Mouse (Mus musculus) cerebellum, adult 9-11 months (tissue): ENCODE measurements around the gene Kdm5a.
A peak's percentile ranks its signal among the peaks of the same experiment; 100 is the strongest.

Experiments used
- DNase-seq: peaks from one replicate; pipeline ENCODE4 v3.0.0; 2022

The Kdm5a gene

DNA sequence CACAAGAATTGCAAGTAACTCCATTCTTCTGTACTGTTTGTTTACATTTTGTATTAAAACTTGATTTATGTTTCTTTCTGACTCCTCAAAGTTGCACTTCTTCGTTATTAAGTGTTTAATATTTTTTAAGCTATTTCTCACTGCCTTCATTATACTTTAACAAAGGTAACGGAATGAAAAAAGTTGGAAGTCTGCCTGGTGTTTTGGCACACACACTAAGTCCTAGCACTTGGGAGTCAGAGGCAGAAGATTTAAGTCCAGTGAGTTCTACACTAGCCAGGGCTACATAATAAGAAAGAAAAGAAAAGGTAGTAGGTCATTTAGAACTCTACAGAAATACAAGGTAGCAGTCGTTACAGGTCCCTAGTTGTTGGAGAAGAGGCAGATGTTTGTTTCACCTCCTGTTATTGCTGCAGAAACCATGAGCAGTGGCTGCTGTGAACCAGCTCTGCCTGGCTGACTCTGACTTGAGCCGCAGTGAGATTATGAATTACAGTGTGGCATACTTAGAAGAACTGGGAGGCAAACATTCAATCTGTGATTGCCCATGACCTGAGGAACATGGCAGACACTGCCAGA, 78.3 kb downstream of the Kdm5a start:
- DNase-seq, result no peak

DNA sequence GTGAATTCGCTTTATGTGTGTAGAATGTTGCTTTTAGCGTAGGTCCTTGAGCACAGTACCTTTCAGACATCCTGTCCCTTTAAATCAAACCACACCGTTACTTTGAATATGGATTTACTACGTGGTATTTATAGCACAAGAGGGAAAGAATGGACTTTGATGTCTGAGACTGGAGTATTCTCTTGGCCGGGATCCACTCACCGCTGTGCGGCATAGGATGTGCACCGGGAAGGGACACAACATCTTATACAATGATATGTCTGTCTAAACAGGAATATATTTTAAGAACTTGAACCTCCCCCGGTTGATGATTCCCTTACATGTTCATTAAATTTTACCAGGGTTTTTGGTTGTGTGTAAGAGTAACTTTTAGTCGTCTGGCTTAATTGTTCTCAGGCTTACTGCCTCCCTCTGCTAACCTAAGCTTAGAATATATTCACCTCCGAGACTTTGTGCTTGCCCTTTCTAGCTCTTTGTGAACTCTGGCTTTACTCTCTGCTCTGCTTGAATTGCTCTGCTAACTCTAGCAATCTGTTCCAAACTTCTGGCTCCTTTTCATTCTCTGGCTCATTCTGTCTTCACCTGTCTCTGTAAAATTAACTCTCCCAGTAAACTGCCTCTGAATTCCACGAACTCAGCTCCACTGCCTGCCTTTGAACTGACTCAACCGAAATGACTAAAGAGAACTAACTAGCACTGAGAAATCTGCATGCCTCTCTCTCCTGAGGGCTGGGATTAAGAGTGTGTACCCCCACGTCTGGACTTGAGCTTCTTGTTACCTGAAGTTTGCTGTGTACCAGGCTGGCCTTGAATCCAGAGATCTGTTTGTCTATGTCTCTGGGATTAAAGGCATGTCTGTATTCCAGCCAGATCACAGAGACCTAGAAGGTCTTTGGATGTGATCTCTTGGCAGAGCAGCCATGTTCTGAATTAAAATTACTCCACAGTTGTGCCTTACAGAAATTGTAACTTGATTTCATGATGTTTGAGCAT, 79.7 kb downstream of the Kdm5a start:
- no peak for DNase-seq

DNA sequence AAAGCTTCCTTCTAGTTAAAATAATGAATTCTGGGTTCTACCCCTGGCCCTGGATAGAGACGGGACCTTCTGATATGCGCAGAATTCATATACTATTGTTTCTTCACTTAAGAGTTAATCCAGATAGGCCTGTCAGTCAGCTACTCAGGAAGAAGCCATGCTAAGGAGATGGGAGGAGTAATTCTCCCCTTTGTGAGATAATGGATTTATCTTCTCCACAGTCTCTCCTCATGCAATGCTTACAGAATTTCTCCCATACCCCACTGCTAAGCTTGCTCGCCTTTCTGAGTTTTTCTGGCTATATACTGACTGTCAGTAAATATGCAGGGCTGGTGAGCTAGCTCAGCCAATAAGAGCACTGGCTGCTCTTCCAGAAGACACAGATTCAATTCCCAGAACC, 86.3 kb downstream of the Kdm5a start:
- DNase-seq, result no peak

DNA sequence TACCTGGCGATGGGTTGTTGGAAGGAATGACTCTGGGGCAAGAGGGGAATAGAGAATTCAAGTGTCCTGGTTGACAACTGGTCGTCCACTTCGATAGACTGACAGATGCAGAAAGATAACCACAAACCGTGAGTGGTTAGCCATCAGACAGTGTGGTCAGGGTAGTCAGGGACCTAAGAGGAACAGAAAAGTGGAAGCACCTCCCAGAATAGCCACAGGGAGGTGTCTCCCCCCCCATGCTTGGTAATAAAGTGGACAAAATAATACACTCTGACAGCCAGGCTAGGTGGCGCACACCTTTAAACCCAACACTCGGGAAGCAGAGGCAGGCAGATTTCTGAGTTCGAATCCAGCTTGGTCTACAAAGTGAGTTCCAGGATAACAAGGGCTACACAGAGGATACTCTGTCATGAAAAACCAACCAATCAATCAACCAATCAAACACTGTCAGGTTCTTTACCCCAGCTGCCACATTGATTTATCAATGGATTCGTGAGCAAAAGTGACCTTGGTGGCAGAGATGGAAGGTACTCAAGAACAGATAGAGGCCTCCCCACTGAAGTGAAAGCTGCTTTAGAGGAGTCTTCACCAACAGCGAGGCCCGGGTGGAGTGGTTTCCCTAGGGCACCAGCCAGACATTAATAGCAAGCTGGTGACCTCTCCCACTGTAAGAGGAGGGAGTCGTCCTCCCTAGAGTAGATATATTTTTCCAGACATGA, 88.6 kb downstream of the Kdm5a start:
- DNase-seq, result no peak

DNA sequence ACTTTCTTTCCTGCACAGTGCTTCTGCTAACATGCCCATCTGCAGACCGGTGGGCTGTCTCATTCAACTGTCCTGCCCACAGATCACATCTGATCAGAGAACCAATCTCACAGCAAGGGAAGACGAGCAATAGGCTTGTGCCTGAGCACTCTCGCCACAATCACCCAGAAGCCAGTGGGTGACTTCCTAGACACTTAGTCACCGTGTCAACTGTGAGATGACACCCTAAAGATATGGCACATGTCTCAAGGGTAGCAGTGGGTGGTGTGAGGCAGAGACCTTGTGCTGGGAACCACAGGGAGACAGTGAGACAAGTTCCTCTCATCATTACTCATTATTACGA, 89.2 kb downstream of the Kdm5a start:
- no peak for DNase-seq

DNA sequence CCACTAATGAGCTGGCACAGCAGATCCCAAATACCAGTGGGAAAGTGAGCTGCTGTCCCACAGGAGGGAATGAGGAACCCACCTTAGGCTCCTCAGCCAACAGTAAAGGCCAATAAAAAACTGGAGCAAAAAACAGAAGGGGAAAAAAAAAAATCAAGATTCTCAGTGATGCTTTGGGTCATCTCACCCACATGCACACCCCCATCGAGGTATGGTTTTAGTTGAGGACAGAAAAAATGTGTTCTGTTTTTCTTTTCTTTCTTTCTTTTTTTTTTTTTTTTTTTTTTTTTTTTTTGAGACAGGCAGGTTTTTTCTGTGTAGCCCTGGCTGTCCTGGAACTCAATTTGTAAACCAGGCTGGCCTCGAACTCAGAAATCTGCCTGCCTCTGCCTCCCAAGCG, 89.6 kb downstream of the Kdm5a start:
- DNase-seq, result no peak

DNA sequence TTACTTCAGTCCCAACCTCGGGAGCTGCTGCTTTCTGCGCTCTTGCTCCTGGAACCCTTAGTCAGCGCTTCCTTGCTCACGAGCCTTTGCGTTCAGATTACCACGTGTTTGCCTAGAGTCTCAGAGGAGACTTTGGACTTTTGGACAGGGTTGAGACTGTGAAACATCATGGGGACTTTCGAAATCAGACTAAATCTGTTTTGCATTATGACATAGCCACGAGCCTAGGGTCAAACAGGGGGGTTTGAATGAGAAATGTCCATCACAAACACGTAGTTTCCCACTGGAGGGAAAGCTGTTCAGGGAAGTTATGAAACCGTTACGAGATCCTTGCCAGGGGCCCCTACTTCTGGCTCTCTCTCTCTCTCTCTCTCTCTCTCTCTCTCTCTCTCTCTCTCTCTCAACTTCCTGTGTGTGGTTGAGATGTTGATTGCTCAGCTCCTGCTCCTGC, 90.7 kb downstream of the Kdm5a start:
- DNase-seq, result no peak

DNA sequence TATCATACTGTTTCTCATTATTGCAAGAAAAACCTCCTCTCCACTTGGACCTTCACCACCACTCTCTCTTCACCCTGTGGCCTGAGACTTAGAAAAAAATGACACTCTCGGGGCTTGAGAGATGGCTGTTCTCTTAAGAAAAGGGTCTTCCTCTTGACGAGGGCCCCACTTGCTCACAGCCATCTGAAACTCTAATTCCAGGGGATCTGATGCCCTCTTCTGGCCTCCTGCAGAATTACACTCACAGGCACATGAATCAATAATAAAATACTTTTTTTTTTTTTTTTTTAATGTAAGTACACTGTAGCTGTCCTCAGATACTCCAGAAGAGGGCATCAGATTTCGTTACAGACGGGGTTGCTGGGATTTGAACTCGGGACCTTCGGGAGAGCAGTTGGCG, 93.2 kb downstream of the Kdm5a start:
- no peak for DNase-seq

DNA sequence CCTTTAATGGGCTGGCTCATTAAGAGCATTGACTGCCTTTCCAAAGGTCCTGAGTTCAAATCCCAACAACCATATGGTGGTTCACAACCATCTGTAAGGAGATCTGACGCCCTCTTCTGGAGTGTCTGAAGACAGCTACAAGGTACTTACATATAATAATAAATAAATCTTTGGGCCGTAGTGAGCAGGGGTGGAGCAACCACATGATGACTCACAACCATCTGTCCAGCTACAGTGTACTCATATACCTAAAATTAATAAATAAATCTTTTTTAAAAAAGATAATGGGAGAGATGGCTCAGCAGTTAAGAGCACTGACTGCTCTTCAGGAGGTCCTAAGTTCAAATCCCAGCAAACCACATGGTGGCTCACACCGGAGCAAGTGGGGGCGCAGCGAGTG, 93.8 kb downstream of the Kdm5a start:
- DNase-seq, result no peak

DNA sequence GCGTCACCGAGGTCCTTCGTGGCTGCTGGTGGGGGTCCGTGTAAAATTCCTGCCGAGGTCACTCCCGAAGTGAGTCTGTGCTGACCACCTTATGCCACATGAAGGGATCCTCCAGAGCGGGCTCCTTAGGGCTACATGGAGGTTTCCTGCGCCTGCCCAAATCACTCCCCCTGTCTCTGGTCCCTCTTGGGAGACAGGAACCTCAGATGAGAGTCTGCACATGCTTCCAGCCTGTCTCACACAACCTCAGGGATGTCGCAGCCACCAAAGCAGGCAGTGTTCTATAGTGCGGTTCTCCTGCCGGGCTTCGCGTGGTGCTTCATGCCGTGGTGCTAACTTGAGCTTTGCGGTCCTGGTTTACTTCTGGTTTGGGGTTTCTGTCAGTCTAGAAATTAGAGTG, 97.3 kb downstream of the Kdm5a start:
- DNase-seq, result no peak

DNA sequence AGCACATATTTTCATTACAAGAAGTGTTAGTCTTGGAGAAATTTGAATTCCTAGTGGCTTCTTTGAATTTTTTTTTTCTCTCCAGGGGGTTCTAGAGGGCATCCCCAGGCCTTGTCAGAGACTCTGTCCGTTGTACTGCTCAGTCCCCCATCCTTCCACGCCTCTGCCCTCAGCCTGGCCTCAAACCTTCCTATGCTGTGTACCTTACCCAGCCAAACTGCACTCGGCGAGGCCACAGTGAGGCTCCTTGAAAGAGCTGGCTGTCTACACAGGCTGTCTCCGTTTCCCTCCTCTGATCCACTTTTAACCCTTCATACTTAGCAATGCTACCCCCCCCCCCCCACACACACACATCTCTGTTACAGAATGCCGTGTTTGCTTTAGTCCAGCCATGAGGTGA, 98.3 kb downstream of the Kdm5a start:
- no peak for DNase-seq

DNA sequence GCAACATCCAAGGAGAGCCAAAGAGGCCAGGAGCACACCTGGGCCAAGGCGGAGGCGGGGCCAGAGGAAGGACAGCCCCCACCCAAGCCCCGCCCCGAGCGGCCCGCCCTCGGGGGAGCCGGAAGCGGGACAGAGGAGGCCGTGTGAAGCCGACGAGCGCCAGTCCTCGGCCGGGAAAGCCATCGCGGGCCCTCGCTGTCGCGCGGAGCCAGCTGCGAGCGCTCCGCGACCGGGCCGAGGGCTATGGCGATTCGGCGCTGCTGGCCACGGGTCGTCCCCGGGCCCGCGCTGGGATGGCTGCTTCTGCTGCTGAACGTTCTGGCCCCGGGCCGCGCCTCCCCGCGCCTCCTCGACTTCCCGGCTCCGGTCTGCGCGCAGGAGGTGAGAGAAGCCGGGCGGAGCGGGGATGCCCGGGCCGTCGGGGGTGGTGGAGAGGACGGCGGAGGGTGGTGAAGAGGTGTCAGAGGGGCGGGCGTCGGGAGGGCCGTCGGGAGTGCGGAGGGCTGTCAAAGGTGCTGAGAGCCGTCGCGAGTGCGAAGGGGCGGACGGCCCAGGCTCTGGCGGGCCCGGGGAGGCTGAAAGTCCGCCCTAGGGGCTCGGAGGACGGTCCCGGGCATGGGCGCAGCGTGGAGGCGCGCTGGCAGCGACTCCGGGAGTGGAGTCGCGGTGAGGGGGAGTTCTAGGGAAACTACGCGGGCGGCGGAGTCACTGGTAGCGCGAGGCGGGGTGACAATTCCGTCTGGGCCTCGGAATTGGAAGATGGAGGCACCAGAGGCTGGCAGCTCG, 99.4 kb downstream of the Kdm5a start, which contains the start of gene Il17ra:
Gene Il17ra, plus strand, starts transcription at position 162 of the 786 bp plus-strand sequence.
- DNase-seq, result peak; percentile 23

DNA sequence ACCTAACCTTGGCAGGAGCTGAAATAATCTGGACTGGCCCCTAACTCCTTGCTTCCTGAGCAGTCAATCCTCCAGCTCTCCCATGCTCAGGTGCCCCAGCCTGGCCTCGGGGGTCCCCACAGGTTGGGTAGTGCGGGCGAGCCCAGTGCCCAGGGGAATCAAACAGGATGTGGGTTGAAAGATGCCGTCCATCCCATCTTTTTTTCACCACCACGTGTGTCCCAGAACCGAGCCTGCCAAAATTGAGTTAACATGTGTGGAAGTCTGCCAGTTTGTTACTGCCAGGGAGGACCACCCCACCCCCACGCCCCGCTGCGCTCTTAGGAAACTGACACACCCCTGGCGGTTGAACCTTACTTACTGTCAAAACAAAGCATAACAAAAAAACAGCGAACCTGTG, 100.0 kb downstream of the Kdm5a start:
- DNase-seq, result no peak

DNA sequence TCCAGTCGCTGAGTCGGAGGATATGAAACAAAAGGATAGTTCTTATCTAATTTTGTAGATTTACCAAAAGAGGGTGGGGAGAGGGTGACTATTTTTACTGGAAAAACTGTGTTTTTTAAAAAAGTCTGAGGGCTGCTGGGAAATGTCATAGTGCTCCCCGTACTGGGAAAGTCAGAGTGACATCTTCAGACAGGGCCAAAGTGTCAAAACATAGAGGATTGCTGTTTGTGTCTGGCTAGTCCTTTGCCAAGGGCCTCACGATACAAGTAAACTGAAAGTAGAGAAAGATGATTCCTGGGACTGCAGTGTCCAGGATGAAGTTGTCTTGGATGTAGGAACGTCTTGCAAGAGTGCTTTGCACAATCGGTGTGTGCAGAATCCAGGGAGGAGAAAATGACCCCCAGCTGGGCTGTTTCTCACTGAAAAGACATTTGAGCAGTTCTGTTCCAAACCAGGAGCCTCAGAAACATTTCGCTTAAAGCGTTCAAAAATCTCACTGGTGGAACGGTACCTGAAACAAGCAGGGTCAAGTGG, 100.5 kb downstream of the Kdm5a start:
- DNase-seq, result no peak

DNA sequence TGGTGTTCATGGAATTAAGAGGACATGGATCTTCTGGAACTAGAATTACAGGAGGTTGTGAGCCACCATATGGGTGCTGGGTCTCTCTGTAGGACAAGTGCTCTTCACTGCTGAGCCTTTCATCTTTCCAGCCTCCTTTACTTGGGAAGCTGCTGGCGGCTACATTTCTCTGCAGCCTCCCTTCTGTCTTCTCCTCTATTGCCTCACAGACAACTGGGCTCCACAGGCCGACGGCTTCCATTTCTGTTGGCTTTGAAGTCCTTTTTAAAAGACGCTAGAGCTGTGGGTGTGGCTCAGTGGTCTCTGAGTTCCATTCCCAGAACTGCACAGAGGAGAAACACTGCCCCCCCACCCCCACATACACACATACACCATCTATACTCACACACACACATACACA, 101.5 kb downstream of the Kdm5a start:
- no peak for DNase-seq

DNA sequence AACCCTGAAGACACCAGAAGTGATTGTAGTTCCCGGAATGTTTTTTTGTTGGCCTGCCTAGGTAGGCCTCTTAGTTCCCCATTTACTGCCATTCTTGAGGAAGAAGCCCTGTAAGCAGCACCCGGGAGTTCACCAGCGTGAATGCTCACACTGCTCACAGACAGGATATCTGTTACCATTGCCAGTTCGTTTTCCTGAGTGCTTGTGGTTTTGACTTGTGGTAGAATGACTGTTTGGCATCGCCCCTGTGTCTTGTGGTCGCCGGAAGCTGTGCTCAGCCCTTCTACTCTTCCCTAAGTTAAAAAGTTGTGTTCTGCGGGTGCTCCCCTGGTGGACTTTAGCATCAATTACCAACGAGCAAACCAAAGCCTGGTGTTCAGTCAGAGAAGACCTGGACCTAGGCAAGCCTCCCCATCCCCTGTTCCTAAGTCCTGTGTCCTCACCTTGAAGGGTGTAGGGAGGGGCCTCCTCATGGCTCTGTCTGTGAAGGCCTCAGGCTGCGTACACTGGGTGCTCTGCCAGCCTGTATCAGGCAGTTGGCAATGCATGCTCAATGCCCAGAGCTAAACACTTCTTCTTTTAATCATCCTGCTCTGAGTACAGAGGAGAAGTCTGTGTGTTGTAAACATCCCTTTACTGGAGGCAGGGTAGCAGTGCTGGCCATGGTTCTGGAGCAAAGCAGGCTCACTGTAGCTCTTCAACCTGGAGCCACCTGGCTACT, 102.8 kb downstream of the Kdm5a start:
- no peak for DNase-seq

DNA sequence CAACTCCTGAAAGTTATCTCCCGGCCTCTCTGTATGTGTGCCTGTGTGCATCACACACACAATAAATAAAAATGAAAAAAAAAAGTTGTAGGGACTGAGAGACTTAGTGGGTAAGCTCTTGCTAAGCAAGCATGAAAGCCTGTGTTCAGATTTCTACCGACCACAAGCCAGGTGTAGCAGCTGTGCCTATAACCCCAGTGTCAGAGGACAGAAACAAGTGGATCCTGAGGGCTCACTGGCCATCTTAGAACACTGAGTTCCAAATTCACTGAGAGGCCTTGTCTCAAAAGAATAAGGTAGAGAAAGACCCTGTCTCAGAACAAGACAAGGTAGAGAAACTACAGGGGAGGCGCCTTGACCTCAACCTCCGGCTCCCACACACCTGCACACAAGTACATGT, 104.3 kb downstream of the Kdm5a start:
- no peak for DNase-seq

DNA sequence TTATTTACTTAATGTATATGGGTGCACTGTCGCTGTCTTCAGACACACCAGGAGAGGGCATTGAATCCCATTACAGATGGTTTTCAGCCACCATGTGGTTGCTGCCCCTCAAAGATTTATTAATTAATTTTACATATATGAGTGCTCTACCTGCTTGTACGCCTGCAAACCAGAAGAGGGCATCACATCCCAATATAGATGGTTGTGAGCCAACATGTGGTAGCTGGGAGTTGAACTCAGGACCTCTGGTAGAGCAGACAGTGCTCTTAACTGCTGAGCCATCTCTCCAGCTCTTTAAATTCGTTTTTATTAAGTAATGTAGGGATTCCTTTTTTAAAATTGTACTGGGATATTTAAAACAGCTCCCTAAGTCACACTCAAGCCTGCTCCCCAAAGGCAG, 105.3 kb downstream of the Kdm5a start:
- DNase-seq, result no peak

DNA sequence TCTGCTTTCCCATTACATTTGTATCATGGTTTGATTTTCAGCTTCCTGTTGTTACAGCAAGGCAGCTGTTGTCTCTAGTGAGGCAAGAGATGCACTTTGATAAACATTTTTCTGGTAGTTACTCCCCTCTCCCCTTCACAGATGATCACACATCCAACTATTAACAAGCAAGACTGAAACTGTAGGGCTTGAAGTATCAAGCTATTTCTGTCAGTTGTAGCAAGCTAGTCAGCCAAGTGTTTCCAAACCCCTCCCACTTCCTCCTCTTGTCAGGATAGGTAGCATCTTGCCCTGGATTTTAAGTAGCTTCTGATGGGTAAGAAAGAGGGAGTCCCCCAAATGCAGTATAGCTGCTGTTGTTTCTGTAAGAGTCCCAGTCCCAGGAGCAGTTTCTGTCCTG, 105.8 kb downstream of the Kdm5a start:
- DNase-seq, result no peak

DNA sequence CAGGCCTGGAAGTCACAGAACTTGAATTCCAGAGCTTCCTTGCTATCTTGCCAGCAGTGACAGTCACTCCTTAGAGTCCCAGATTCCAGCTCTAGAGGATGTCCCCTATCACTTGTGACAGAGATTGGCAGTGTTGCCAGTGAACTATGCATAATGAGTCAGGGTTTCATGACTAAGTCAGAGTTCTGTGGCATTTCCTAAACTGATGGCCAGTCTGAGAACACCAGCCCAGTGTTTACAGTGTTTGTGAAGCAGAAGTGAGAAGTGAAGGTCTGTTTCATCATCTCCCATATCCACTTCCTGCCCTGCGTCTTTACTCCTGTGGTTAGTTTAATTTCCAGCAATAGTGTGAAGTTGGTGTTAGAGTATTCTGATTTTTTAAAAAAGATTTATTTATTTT, 106.7 kb downstream of the Kdm5a start:
- no peak for DNase-seq

DNA sequence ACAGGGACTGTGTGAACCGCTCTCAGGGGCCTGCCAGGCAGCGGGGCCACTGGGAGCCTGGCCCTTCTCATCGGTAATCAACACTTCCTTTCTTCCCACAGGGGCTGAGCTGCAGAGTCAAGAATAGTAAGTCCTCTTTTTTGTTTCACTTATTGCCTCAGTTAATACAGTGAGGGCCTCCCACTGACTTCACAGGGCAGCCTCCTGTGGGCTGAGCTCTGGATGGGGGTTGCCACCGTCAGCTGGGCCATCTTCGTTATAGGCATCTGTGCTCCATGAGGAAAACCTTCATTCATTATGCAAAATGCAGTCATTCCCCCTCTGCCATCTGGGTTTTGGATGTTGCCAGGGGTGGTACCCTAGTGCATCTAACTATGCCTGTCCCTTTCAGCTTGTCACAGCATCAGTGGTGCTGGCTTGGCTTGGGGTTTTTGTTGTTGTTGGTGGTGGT, 108.1 kb downstream of the Kdm5a start:
- DNase-seq, result no peak
